Mouse (Mus musculus) T-helper 17 cell (primary cell): Measurements from ENCODE around the gene Spata5.
"Not testable (repeated sequence)": the region's sequence is repeated elsewhere in the genome, so short reads cannot be mapped to it uniquely, and the experiment has no call there.

ENCODE experiments used
- in situ Hi-C, 2 experiments: fragments of 300-600 bp; cut with MboI, MseI; formaldehyde crosslinking; loops; 1 replicate in 1 of 2; 2 replicates in 1 of 2; pipeline ENCODE4 v1.15.1; 2025; ENCODE audit warnings: high pct_unique_total_duplicates in 2 of 2

Spata5 gene

GRCm38 (mm10) chr3:37510055-37511032, 90.6 kb downstream of the Spata5 start:
- in situ Hi-C loops: no loop called here

- in situ Hi-C loops: no loop called here
These were observed 95.8 kb downstream of the Spata5 start for GRCm38 (mm10) chr3:37515485-37515884.

GRCm38 (mm10) chr3:37516379-37516778, 96.7 kb downstream of the Spata5 start:
- in situ Hi-C loops: no loop called here

- in situ Hi-C loops: no loop called here
These were observed 98.9 kb downstream of the Spata5 start for GRCm38 (mm10) chr3:37518611-37519010.

GRCm38 (mm10) chr3:37520334-37521023, 100.8 kb downstream of the Spata5 start:
- in situ Hi-C loops: no loop called here

GRCm38 (mm10) chr3:37532079-37532478, 112.4 kb downstream of the Spata5 start:
- in situ Hi-C loops: no loop called here

GRCm38 (mm10) chr3:37540701-37541100, 121.0 kb downstream of the Spata5 start:
- in situ Hi-C loops: not testable (repeated sequence)

- in situ Hi-C loops: no loop called here
These were observed 126.7 kb downstream of the Spata5 start for GRCm38 (mm10) chr3:37546351-37546750.

- in situ Hi-C loops: no loop called here
These were observed 130.5 kb downstream of the Spata5 start for GRCm38 (mm10) chr3:37550190-37550589.

- in situ Hi-C loops: no loop called here
These were observed 130.9 kb downstream of the Spata5 start for GRCm38 (mm10) chr3:37550594-37550993.

GRCm38 (mm10) chr3:37551486-37551885, 131.8 kb downstream of the Spata5 start:
- in situ Hi-C loops: no loop called here

GRCm38 (mm10) chr3:37552244-37552643, 132.5 kb downstream of the Spata5 start:
- in situ Hi-C loops: no loop called here

GRCm38 (mm10) chr3:37553371-37554033, 133.8 kb downstream of the Spata5 start:
- in situ Hi-C loops: no loop called here

GRCm38 (mm10) chr3:37556412-37557113, 136.9 kb downstream of the Spata5 start:
- in situ Hi-C loops: no loop called here

GRCm38 (mm10) chr3:37557741-37558479, 138.2 kb downstream of the Spata5 start:
- in situ Hi-C loops: no loop called here

GRCm38 (mm10) chr3:37559339-37559738, 139.6 kb downstream of the Spata5 start:
- in situ Hi-C loops: no loop called here

- in situ Hi-C loops: no loop called here
These were observed 141.8 kb downstream of the Spata5 start for GRCm38 (mm10) chr3:37561466-37561865.

GRCm38 (mm10) chr3:37566097-37566496, 146.4 kb downstream of the Spata5 start:
- in situ Hi-C loops: no loop called here

- in situ Hi-C loops: no loop called here
These were observed 147.8 kb downstream of the Spata5 start for GRCm38 (mm10) chr3:37567505-37567904.

- in situ Hi-C loops: no loop called here
These were observed 149.1 kb downstream of the Spata5 start for GRCm38 (mm10) chr3:37568780-37569179.
